Mouse (Mus musculus) adrenal gland, adult (tissue): ENCODE results near the gene Ano7.
"Not testable (repeated sequence)": the region's sequence is repeated elsewhere in the genome, so short reads cannot be mapped to it uniquely, and the experiment has no call there.

Source experiments
- DNase-seq, 2 experiments: peaks; one replicate each; pipeline ENCODE4 v3.0.0; 2022 to 2023; ENCODE audit warnings: low spot score in 1 of 2; ENCODE audit not compliant: inconsistent age in 2 of 2

Ano7 gene

GRCm38 (mm10) chr1:93445111-93445821 is 71.5 kb downstream of the Ano7 start:
- DNase-seq, result peak; percentile 88 to 95

GRCm38 (mm10) chr1:93445822-93446162 is 72.1 kb downstream of the Ano7 start:
- DNase-seq, result no peak

- not testable (repeated sequence) for DNase-seq
Observed at GRCm38 (mm10) chr1:93450118-93450517, 76.4 kb downstream of the Ano7 start.

GRCm38 (mm10) chr1:93453721-93454255 is 80.1 kb downstream of the Ano7 start:
- DNase-seq, result peak; percentile 49 to 86
